Mouse (Mus musculus): ENCODE data around the gene Kcnc3.

DNA sequence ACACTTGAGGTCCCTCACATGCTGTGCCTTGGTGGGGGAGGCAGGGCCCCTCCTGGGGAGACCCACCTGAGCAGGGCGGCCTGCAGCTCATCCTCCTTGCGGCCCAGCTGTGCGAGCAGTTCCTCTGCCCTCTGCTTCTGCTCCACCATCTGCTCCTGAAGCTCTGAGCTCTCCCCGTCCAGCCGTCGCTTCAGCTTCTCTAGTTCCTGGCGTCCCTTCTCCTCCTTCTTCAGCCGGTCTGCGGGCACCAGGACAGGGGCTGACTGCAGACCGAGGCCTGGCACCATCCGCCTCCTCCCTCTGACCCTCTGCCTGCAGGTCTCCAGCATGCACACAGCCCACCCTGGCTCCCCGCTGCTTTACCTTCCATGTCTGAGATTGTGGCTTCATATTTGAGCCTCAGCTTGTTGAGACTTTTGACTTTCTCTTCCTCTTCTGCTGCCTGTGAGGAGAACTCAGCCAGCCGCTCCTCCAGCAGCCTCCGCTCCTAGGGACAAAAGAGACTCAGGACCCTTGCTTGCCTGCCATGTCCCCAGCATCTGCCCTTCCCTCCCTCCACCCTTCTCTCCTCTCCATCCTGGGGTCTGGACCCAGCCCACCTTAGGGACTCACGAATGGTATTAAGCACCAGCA is 38.1 kb downstream of the Kcnc3 start:
- TF ChIP-seq POLR2A (IDR thresholded peaks at IDR 0.05; ENCODE audit: borderline replicate concordance, low read depth, low read length): no peak
- TF ChIP-seq CTCF (IDR thresholded peaks at IDR 0.05; ENCODE audit: low read depth, low read length): no peak

Measured in bone marrow macrophage, adult 2 months (primary cell).